Mouse (Mus musculus) C2C12 (cell line): ENCODE results near the gene Sec24d. TPM values are rescaled to one million over a fixed set of nuclear protein-coding genes. Genes with fewer than 3 reads are reported as not detected.

Source experiments
- H3K27me3 ChIP-seq: one replicate; pipeline ENCODE4 v1.6.1; 2011; ENCODE audit not compliant: control insufficient read depth, insufficient read depth, insufficient read length
- H3K36me3 ChIP-seq: one replicate; pipeline ENCODE4 v1.6.1; 2011; ENCODE audit not compliant: control insufficient read depth, insufficient read depth
- H3K4me3 ChIP-seq: one replicate; pipeline ENCODE4 v1.5.1; 2011; ENCODE audit warnings: mild to moderate bottlenecking, control low read depth; ENCODE audit not compliant: poor library complexity, insufficient read depth, severe bottlenecking
- H3K79me2 ChIP-seq: one replicate; pipeline ENCODE4 v1.6.1; 2011; ENCODE audit not compliant: control insufficient read depth, insufficient read depth
- H3K79me3 ChIP-seq: one replicate; pipeline ENCODE4 v1.6.1; 2011; ENCODE audit warnings: low read depth, control low read depth
- H3ac ChIP-seq: one replicate; pipeline ENCODE3; 2011; ENCODE audit warnings: low read depth; ENCODE audit not compliant: control insufficient read depth, insufficient read length
- CEBPB ChIP-seq: IDR thresholded peaks from one replicate; pipeline ENCODE4 v1.6.1; 2011; ENCODE audit warnings: low read depth, mild to moderate bottlenecking, control low read depth, moderate library complexity
- CTCF ChIP-seq: IDR thresholded peaks from one replicate; pipeline ENCODE4 v1.5.1; 2011; ENCODE audit not compliant: control insufficient read depth, insufficient read depth, insufficient read length
- FOSL1 ChIP-seq: IDR thresholded peaks from one replicate; pipeline ENCODE4 v1.8.0; 2011; ENCODE audit warnings: mild to moderate bottlenecking, low read length; ENCODE audit not compliant: poor library complexity, insufficient read depth, severe bottlenecking
- MAX ChIP-seq: IDR thresholded peaks from one replicate; pipeline ENCODE4 v1.6.1; 2011; ENCODE audit warnings: mild to moderate bottlenecking, control low read depth
- MYOD1 ChIP-seq: IDR thresholded peaks from one replicate; pipeline ENCODE4 v1.6.1; 2011; ENCODE audit warnings: low read depth; ENCODE audit not compliant: control insufficient read depth, insufficient read length
- MYOG ChIP-seq: IDR thresholded peaks from one replicate; pipeline ENCODE4 v1.6.1; 2011; ENCODE audit not compliant: control insufficient read depth, insufficient read length; ENCODE audit errors: extremely low read depth
- USF1 ChIP-seq: IDR thresholded peaks from one replicate; pipeline ENCODE4 v1.6.1; 2011; ENCODE audit warnings: low read depth, mild to moderate bottlenecking, control low read depth, moderate library complexity
- polyA plus RNA-seq: library from polyadenylated mRNA; unstranded; fragments of >200 nt; fragmentation: generic; extraction: Trizol; gene quantifications from one replicate; pipeline ENCODE4 v1.2.1, GENCODE M21; 2012; ENCODE audit warnings: missing spikeins

The Sec24d gene
- polyA plus RNA-seq, 1 experiment = 69.0 TPM

DNA sequence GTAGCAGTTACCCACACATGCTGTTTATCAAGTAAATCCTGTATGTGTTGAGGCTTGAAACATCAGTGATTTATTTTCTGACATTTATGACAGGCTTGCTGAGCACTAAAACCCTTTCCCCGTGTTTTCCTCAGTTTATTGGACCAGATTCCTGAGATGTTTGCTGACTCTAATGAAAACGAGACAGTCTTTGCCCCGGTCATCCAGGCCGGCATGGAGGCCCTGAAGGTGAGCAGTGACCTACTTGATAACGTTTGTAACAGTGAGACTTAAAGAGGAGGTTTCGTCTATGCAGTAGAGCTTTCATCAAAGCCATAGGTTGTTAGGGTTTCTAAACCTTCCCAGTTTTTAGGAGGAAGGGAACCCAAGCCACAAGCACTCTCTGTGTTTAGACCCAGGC is 76.4 kb downstream of the Sec24d start:
- H3K27me3 ChIP-seq = no peaks in the 10 kb centered on the region
- no peaks in the 10 kb centered on the region for H3K79me2 ChIP-seq
- no peak overlapping the region for H3ac ChIP-seq
- no peak for TF ChIP-seq MAX
- TF ChIP-seq FOSL1 = no peak
- no peak for TF ChIP-seq CEBPB
- TF ChIP-seq CTCF = no peak
- no peak for TF ChIP-seq USF1
- peaks cover 54% of the 10 kb centered on the region for H3K36me3 ChIP-seq
- no peak overlapping the region for H3K4me3 ChIP-seq
- peaks cover 2% of the 10 kb centered on the region for H3K79me3 ChIP-seq

- no peaks in the 10 kb centered on the region for H3K27me3 ChIP-seq
These were observed 81.0 kb downstream of the Sec24d start for GRCm38 (mm10) chr3:123348080-123348802.

DNA sequence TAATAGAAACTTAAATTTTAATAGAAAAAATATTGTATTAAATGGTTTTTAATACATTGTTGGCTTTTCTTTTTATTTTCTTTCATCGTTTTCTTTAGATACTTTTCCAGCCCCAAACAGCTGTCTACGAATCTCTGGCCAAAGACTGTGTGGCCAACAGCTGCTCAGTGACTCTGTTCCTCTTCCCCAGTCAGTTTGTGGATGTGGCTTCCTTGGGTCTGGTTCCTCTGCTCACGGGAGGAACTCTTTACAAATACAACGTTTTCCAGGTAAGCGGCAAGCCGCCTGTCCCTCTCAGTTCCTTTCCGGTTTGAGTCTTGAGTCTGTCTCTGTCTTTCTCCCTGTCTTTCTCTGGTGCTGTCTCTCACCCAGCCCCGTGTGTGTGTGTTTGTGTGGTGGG is 83.3 kb downstream of the Sec24d start:
- no peak for TF ChIP-seq MYOG
- TF ChIP-seq CEBPB = no peak
- TF ChIP-seq FOSL1 = no peak
- TF ChIP-seq MYOD1 = no peak
- TF ChIP-seq CTCF = no peak
- no peak for TF ChIP-seq MAX
- no peak for TF ChIP-seq USF1
- H3K79me3 ChIP-seq = no peaks in the 10 kb centered on the region
- no peak overlapping the region for H3ac ChIP-seq
- H3K36me3 ChIP-seq = peaks cover 76% of the 10 kb centered on the region
- no peaks in the 10 kb centered on the region for H3K79me2 ChIP-seq
- no peak overlapping the region for H3K4me3 ChIP-seq
- H3K27me3 ChIP-seq = no peaks in the 10 kb centered on the region

More at GRCm38 (mm10) chr3:123348080-123348802, 81.0 kb downstream of the Sec24d start:
- Histone ChIP-seq H3K4me3 (no peak overlapping the region), H3ac (no peak overlapping the region), H3K79me2 (no peaks in the 10 kb centered on the region), H3K36me3 (peaks cover 76% of the 10 kb centered on the region), H3K79me3 (no peaks in the 10 kb centered on the region)
- TF ChIP-seq MYOG = no peak
- no peak for TF ChIP-seq MYOD1
- TF ChIP-seq MAX = no peak
- TF ChIP-seq CEBPB = no peak
- TF ChIP-seq FOSL1 = no peak
- no peak for TF ChIP-seq USF1
- TF ChIP-seq CTCF = no peak

DNA sequence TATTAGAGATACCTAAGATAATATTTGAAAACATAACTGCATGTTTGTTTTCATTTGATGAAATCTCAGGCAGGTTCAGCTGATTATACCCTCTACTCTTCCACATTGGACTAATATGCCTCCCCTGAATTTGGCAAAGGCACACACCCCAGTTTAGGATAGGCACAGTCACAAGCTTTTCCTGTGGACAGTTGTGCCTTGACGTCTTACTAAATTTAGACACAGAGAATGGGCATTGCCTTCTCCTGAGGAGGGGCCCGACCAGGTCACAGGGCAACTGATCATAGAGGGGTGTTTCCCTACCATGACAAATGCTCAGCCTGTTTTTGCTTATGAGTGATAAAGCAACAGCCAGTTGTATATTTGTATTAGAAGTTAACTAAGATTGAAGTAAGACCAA is 84.3 kb downstream of the Sec24d start:
- Histone ChIP-seq H3K79me3 (no peaks in the 10 kb centered on the region), H3K4me3 (no peak overlapping the region), H3ac (no peak overlapping the region), H3K27me3 (no peaks in the 10 kb centered on the region), H3K36me3 (peaks cover 79% of the 10 kb centered on the region), H3K79me2 (no peaks in the 10 kb centered on the region)
- no peak for TF ChIP-seq CTCF
- TF ChIP-seq USF1 = no peak
- TF ChIP-seq MYOG = no peak
- no peak for TF ChIP-seq CEBPB
- TF ChIP-seq MYOD1 = no peak
- TF ChIP-seq MAX = no peak
- no peak for TF ChIP-seq FOSL1

DNA sequence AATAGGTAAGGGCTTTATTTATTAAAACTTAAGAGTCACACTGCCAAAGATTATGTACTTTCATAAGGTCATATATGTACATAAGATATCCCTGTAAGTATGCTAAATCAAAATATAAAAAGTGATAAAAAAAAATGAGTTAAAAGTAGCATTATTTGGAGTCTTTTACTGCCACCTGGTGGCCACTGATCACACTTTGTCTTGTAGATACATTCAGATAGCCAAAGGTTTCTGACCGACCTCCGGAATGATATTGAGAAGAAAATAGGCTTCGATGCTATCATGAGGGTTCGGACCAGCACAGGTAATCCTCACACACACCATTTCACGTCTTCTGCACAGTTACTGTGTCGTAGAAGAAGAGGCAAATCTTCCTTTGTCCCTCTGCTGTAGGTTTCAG is 85.9 kb downstream of the Sec24d start:
- no peak for TF ChIP-seq CTCF
- TF ChIP-seq USF1 = no peak
- no peak for TF ChIP-seq MYOG
- TF ChIP-seq MYOD1 = no peak
- TF ChIP-seq CEBPB = no peak
- TF ChIP-seq FOSL1 = no peak
- TF ChIP-seq MAX = no peak
- Histone ChIP-seq H3ac (no peak overlapping the region), H3K79me3 (no peaks in the 10 kb centered on the region), H3K4me3 (no peak overlapping the region), H3K79me2 (no peaks in the 10 kb centered on the region), H3K36me3 (peaks cover 85% of the 10 kb centered on the region), H3K27me3 (no peaks in the 10 kb centered on the region)
